Mouse (Mus musculus): ENCODE results near the gene Ercc6.

GRCm38 (mm10) chr14:32529036-32529435, 15.7 kb downstream of the Ercc6 start:
- no peak for TF ChIP-seq CTCF (IDR thresholded peaks at IDR 0.05; ENCODE audit: borderline replicate concordance, control insufficient read depth, extremely low read depth, insufficient read depth, low read length, poor library complexity)
- no peak for TF ChIP-seq POLR2A (IDR thresholded peaks at IDR 0.05; ENCODE audit: control insufficient read depth, extremely low read depth, insufficient read depth, low read length, poor library complexity)
